Mouse (Mus musculus) cerebellum, adult 2 months (tissue): Measurements from ENCODE around the gene Etl4.

Source experiments
- CTCF ChIP-seq: fragments of 200-500 bp; IDR thresholded peaks from 2 replicates; pipeline ENCODE4 v1.5.1; 2011; ENCODE audit warnings: low read depth, mild to moderate bottlenecking, control low read depth, low read length, moderate library complexity, borderline replicate concordance; ENCODE audit not compliant: insufficient read depth
- POLR2A ChIP-seq: fragments of 200-500 bp; IDR thresholded peaks from 2 replicates; pipeline ENCODE4 v1.6.1; 2011; ENCODE audit warnings: low read length, control low read depth, borderline replicate concordance; ENCODE audit not compliant: insufficient read depth

GRCm38 (mm10) chr2:20692898-20693297 is 783.3 kb downstream of the Etl4 start:
- TF ChIP-seq POLR2A = no peak
- TF ChIP-seq CTCF = no peak
